10 mouse cellular contexts compared by ENCODE assay signal in genomic region chr2:27899894-27900293, GRCm38 (mm10). TPM values are rescaled to one million over a fixed set of nuclear protein-coding genes. Genes with fewer than 3 reads are reported as not detected.
DNase-seq lines count a peak whose midpoint lies in the region; ATAC-seq lines count a peak whose summit lies in the region.
"Had no signal": no experiment of that assay in that cellular context is flagged by ENCODE, and none has a peak within 500 bp of the region (broad histone marks: within the 10 kb centered on the region; RNA-seq: fewer than 3 reads in every experiment).

No protein-coding gene starts in this region.

- no peaks in the 10 kb centered on the region for H3K36me3 ChIP-seq in heart, embryonic 12.5 days
- H3K36me3 ChIP-seq in embryonic facial prominence, embryonic 10.5 days (replicated peaks), result no peaks in the 10 kb centered on the region; the same call in 1 of the 2 replicates
- H3K36me3 ChIP-seq: midbrain, embryonic 12.5 days had no signal

- H3K9ac ChIP-seq in heart, embryonic 12.5 days, result no peak overlapping the region
- H3K9ac ChIP-seq: midbrain, embryonic 12.5 days had no signal

- no peak for ATAC-seq in heart, embryonic 12.5 days (ENCODE audit: insufficient number of reproducible peaks, low FRiP score)

- 62% methylated on average over 3 of the region's 3 CpGs for WGBS in heart, embryonic 12.5 days
- 65% methylated on average over 3 of the region's 3 CpGs for WGBS in embryonic facial prominence, embryonic 10.5 days

- H3K27ac ChIP-seq in heart, embryonic 12.5 days (ENCODE audit: poor library complexity, severe bottlenecking), result no peak overlapping the region
- no peak overlapping the region for H3K27ac ChIP-seq in embryonic facial prominence, embryonic 10.5 days (replicated peaks)
- H3K27ac ChIP-seq: midbrain, embryonic 12.5 days had no signal

- H3K4me3 ChIP-seq in heart, embryonic 12.5 days, result no peak overlapping the region
- no peak overlapping the region for H3K4me3 ChIP-seq in embryonic facial prominence, embryonic 10.5 days
- H3K4me3 ChIP-seq: erythroblast, embryonic 14.5 days; midbrain, embryonic 12.5 days had no signal

- H3K9me3 ChIP-seq in heart, embryonic 12.5 days (replicated peaks), result no peaks in the 10 kb centered on the region
- H3K9me3 ChIP-seq in embryonic facial prominence, embryonic 10.5 days, result no peaks in the 10 kb centered on the region
- H3K9me3 ChIP-seq: midbrain, embryonic 12.5 days had no signal

- H3K4me2 ChIP-seq in heart, embryonic 12.5 days, result no peak overlapping the region
- H3K4me2 ChIP-seq: midbrain, embryonic 12.5 days had no signal

- peak; percentile 93 for DNase-seq in heart, adult 11 months
- DNase-seq in 3T3-L1 (ENCODE audit: low read depth, low spot score), result peak; percentile 74
- DNase-seq in MEL-GATA-1-ER (ENCODE audit: extremely low read depth, low read depth), result peak; percentile 41
- peak; percentile 64 for DNase-seq in embryonic facial prominence, embryonic 10.5 days (ENCODE audit: low spot score)
- DNase-seq in lung, adult 18-20 months, result peak; percentile 46 to 55
- DNase-seq in testis, postnatal 10 days (ENCODE audit: low spot score), result peak; percentile 71
- DNase-seq in Muller cell, postnatal 12 days (ENCODE audit: inconsistent ontology term), result no peak

- peaks cover 47% of the 10 kb centered on the region for H3K4me1 ChIP-seq in heart, embryonic 12.5 days (replicated peaks)
- H3K4me1 ChIP-seq in embryonic facial prominence, embryonic 10.5 days, result peaks cover 53% of the 10 kb centered on the region

- H3K27me3 ChIP-seq in heart, embryonic 12.5 days (replicated peaks), result no peaks in the 10 kb centered on the region
- H3K27me3 ChIP-seq in embryonic facial prominence, embryonic 10.5 days (replicated peaks; ENCODE audit: low read depth, poor library complexity, severe bottlenecking), result no peaks in the 10 kb centered on the region
- H3K27me3 ChIP-seq: midbrain, embryonic 12.5 days had no signal

RNA-seq across cellular contexts. Expression of gene Col5a1, which starts 13.7 kb away (rescaled TPM):
- polyA plus RNA-seq in heart, embryonic 12.5 days (2016; fragmentation: Nextera tagmentation; extraction: Ambion mirVana), result 53.3 and 54.7 TPM in 2 replicates
- polyA plus RNA-seq in embryonic facial prominence, embryonic 10.5 days (2016; fragmentation: Nextera tagmentation; extraction: Ambion mirVana), result 16.5 and 19.3 TPM in 2 replicates
